Mouse (Mus musculus) c-Kit-positive CD71-positive TER-119-negative erythroid progenitor cells, embryonic 14.5 days (primary cell): ENCODE results near the gene Calhm3.
A peak's percentile ranks its signal among the peaks of the same experiment; 100 is the strongest.

Experiments
- DNase-seq: peaks from one replicate; pipeline ENCODE4 v3.0.0-alpha.2; 2013; ENCODE audit warnings: low read depth

Calhm3 gene

GRCm38 (mm10) chr19:47157664-47158063 lies at the start of gene Calhm3:
Calhm3 (minus strand) TSS chr19:47157764.
- DNase-seq = no peak

- DNase-seq = no peak
Measured at GRCm38 (mm10) chr19:47206126-47206525, 48.6 kb upstream of the Calhm3 start.

GRCm38 (mm10) chr19:47204653-47205052 lies 47.1 kb upstream of the Calhm3 start:
- DNase-seq = no peak

GRCm38 (mm10) chr19:47203042-47203441 lies 45.5 kb upstream of the Calhm3 start:
- no peak for DNase-seq

GRCm38 (mm10) chr19:47202429-47202828 lies 44.9 kb upstream of the Calhm3 start:
- DNase-seq = no peak

GRCm38 (mm10) chr19:47201972-47202371 lies 44.4 kb upstream of the Calhm3 start:
- DNase-seq = no peak

- DNase-seq = no peak
Measured at GRCm38 (mm10) chr19:47198671-47199350, 41.2 kb upstream of the Calhm3 start.

- no peak for DNase-seq
Measured at GRCm38 (mm10) chr19:47192158-47192557, 34.6 kb upstream of the Calhm3 start.

GRCm38 (mm10) chr19:47188515-47189128 lies 31.1 kb upstream of the Calhm3 start:
- DNase-seq = no peak

GRCm38 (mm10) chr19:47186514-47187275 lies 29.1 kb upstream of the Calhm3 start:
- DNase-seq = no peak

GRCm38 (mm10) chr19:47184736-47185135 lies 27.2 kb upstream of the Calhm3 start:
- no peak for DNase-seq

GRCm38 (mm10) chr19:47184221-47184620 lies 26.7 kb upstream of the Calhm3 start:
- DNase-seq = no peak

GRCm38 (mm10) chr19:47180011-47180410 lies 22.4 kb upstream of the Calhm3 start:
- DNase-seq = no peak

- DNase-seq = no peak
Measured at GRCm38 (mm10) chr19:47179272-47179809, 21.8 kb upstream of the Calhm3 start.

- no peak for DNase-seq
Measured at GRCm38 (mm10) chr19:47178431-47179271, 21.1 kb upstream of the Calhm3 start, which contains the start of gene Neurl1a. Neurl1a (plus strand) TSS chr19:47178820.

- no peak for DNase-seq
Measured at GRCm38 (mm10) chr19:47178001-47178400, 20.4 kb upstream of the Calhm3 start.

- DNase-seq = no peak
Measured at GRCm38 (mm10) chr19:47176916-47177505, 19.4 kb upstream of the Calhm3 start.

- no peak for DNase-seq
Measured at GRCm38 (mm10) chr19:47175472-47175871, 17.9 kb upstream of the Calhm3 start.

- no peak for DNase-seq
Measured at GRCm38 (mm10) chr19:47174515-47174914, 17.0 kb upstream of the Calhm3 start.

- peak; percentile 73 for DNase-seq
Measured at GRCm38 (mm10) chr19:47168793-47169412, 11.3 kb upstream of the Calhm3 start.

- DNase-seq = peak; percentile 49
Measured at GRCm38 (mm10) chr19:47168223-47168622, 10.7 kb upstream of the Calhm3 start.
